Mouse (Mus musculus) MEL (cell line): ENCODE measurements around the gene Kif26b. TPM values are rescaled to one million over a fixed set of nuclear protein-coding genes. Genes with fewer than 3 reads are reported as not detected.

Experiments
- DNase-seq: peaks from one replicate; pipeline ENCODE4 v3.0.0; 2011; ENCODE audit warnings: low read depth, low spot score
- H3K27ac ChIP-seq: 2 replicates; pipeline ENCODE4 v1.5.1; 2012; ENCODE audit warnings: low read depth, mild to moderate bottlenecking, control low read depth, low read length, moderate library complexity; ENCODE audit not compliant: control insufficient read depth
- H3K27me3 ChIP-seq, 2 experiments: fragments of 150-350 bp in 1 of 2; sonication (generic) in 1 of 2; 2 replicates each; pipeline ENCODE4 v1.6.1; 2012; ENCODE audit warnings: low read length in 2 of 2, mild to moderate bottlenecking in 2 of 2, improper control_type of control experiment in 1 of 2, moderate library complexity in 1 of 2; ENCODE audit not compliant: insufficient read depth in 2 of 2, control insufficient read depth in 1 of 2
- H3K36me3 ChIP-seq, 2 experiments: 2 replicates each; pipeline ENCODE4 v1.6.1; 2012 to 2014; ENCODE audit warnings: low read length in 2 of 2, improper control_type of control experiment in 1 of 2, inconsistent platforms in 1 of 2, mild to moderate bottlenecking in 1 of 2; ENCODE audit not compliant: insufficient read depth in 2 of 2, control insufficient read depth in 1 of 2
- H3K4me1 ChIP-seq, 2 experiments: fragments of 150-350 bp in 1 of 2; sonication (generic) in 1 of 2; 2 replicates each; pipeline ENCODE4 v1.6.1; 2012; ENCODE audit warnings: low read length in 2 of 2, improper control_type of control experiment in 1 of 2, mild to moderate bottlenecking in 1 of 2; ENCODE audit not compliant: insufficient read depth in 2 of 2, control insufficient read depth in 1 of 2
- H3K4me3 ChIP-seq, 2 experiments: fragments of 150-350 bp in 1 of 2; sonication (generic) in 1 of 2; 2 replicates each; pipeline ENCODE4 v1.5.1; 2012; ENCODE audit warnings: low read depth in 2 of 2, low read length in 2 of 2, mild to moderate bottlenecking in 2 of 2, moderate library complexity in 2 of 2, control low read depth in 1 of 2, improper control_type of control experiment in 1 of 2; ENCODE audit not compliant: control insufficient read depth in 1 of 2, insufficient read depth in 1 of 2
- H3K79me2 ChIP-seq: 2 replicates; pipeline ENCODE4 v1.6.1; 2012; ENCODE audit warnings: mild to moderate bottlenecking, low read length, moderate library complexity; ENCODE audit not compliant: control insufficient read depth, poor library complexity, insufficient read depth
- H3K9ac ChIP-seq: 2 replicates; pipeline ENCODE4 v1.6.1; 2012; ENCODE audit warnings: low read depth, mild to moderate bottlenecking, control low read depth, low read length, moderate library complexity; ENCODE audit not compliant: control insufficient read depth, poor library complexity, severe bottlenecking
- H3K9me3 ChIP-seq: fragments of 150-350 bp; sonication (generic); replicated peaks from 2 replicates; pipeline ENCODE4 v1.6.1; 2012; ENCODE audit warnings: mild to moderate bottlenecking, low read length, improper control_type of control experiment, moderate library complexity; ENCODE audit not compliant: insufficient read depth
- BHLHE40 ChIP-seq: IDR thresholded peaks from 2 replicates; pipeline ENCODE4 v1.6.1; 2012; ENCODE audit warnings: low read depth, mild to moderate bottlenecking, inconsistent platforms, low read length, improper control_type of control experiment, borderline replicate concordance
- CHD1 ChIP-seq: IDR thresholded peaks from 2 replicates; pipeline ENCODE4 v1.6.1; 2012; ENCODE audit warnings: low read depth, mild to moderate bottlenecking, inconsistent platforms, low read length, improper control_type of control experiment
- CHD2 ChIP-seq: IDR thresholded peaks from 2 replicates; pipeline ENCODE4 v1.6.1; 2011; ENCODE audit warnings: low read length, improper control_type of control experiment
- CTCF ChIP-seq, 3 experiments: IDR thresholded peaks in 2 of 3; conservative IDR thresholded peaks in 1 of 3; 2 replicates each; pipeline ENCODE4 v1.5.1; 2011 to 2012; ENCODE audit warnings: low read length in 3 of 3, low read depth in 2 of 3, mild to moderate bottlenecking in 2 of 3, improper control_type of control experiment in 1 of 3, inconsistent platforms in 1 of 3, mixed read lengths in 1 of 3, moderate library complexity in 1 of 3; ENCODE audit not compliant: control insufficient read depth in 1 of 3, insufficient read depth in 1 of 3, poor library complexity in 1 of 3, severe bottlenecking in 1 of 3
- GABPA ChIP-seq: IDR thresholded peaks from 2 replicates; pipeline ENCODE4 v1.6.1; 2012; ENCODE audit warnings: low read depth, mild to moderate bottlenecking, inconsistent platforms, low read length, improper control_type of control experiment, moderate library complexity
- HCFC1 ChIP-seq: IDR thresholded peaks from 2 replicates; pipeline ENCODE4 v1.6.1; 2012; ENCODE audit warnings: low read depth, mild to moderate bottlenecking, inconsistent platforms, low read length, improper control_type of control experiment, moderate library complexity
- JUND ChIP-seq: IDR thresholded peaks from 2 replicates; pipeline ENCODE4 v1.6.1; 2011; ENCODE audit warnings: low read depth, mild to moderate bottlenecking, improper control_type of control experiment, low read length
- KAT2A ChIP-seq: conservative IDR thresholded peaks from 2 replicates; pipeline ENCODE4 v1.6.1; 2012; ENCODE audit warnings: low read depth, low read length, improper control_type of control experiment, inconsistent platforms
- MAX ChIP-seq: IDR thresholded peaks from 2 replicates; pipeline ENCODE4 v1.6.1; 2011; ENCODE audit warnings: low read length, improper control_type of control experiment
- MYB ChIP-seq: IDR thresholded peaks from 2 replicates; pipeline ENCODE4 v1.6.1; 2011; ENCODE audit warnings: mild to moderate bottlenecking, low read depth, low read length, improper control_type of control experiment
- MYC ChIP-seq: IDR thresholded peaks from 2 replicates; pipeline ENCODE4 v1.6.1; 2011; ENCODE audit warnings: low read depth, mild to moderate bottlenecking, low read length, improper control_type of control experiment, moderate library complexity
- NELFE ChIP-seq: IDR thresholded peaks from 2 replicates; pipeline ENCODE4 v1.6.1; 2011; ENCODE audit warnings: low read depth, low read length, improper control_type of control experiment
- NRF1 ChIP-seq: IDR thresholded peaks from 2 replicates; pipeline ENCODE4 v1.6.1; 2014; ENCODE audit warnings: low read depth, mild to moderate bottlenecking, inconsistent platforms, low read length, improper control_type of control experiment, moderate library complexity; ENCODE audit not compliant: poor library complexity, insufficient read depth, severe bottlenecking
- POLR2A ChIP-seq, 2 experiments: IDR thresholded peaks; 2 replicates each; pipeline ENCODE4 v1.6.1; 2011 to 2012; ENCODE audit warnings: low read length in 2 of 2, mild to moderate bottlenecking in 2 of 2, control low read depth in 1 of 2, improper control_type of control experiment in 1 of 2, low read depth in 1 of 2, moderate library complexity in 1 of 2; ENCODE audit not compliant: control insufficient read depth in 1 of 2, insufficient read depth in 1 of 2, poor library complexity in 1 of 2
- POLR2AphosphoS2 ChIP-seq: IDR thresholded peaks from 2 replicates; pipeline ENCODE4 v1.6.1; 2011; ENCODE audit warnings: low read length, improper control_type of control experiment
- POLR2AphosphoS5 ChIP-seq: IDR thresholded peaks from 2 replicates; pipeline ENCODE4 v1.6.1; 2012; ENCODE audit warnings: low read depth, borderline replicate concordance, mild to moderate bottlenecking, inconsistent platforms, low read length, moderate library complexity, mixed read lengths
- RAD21 ChIP-seq: IDR thresholded peaks from 2 replicates; pipeline ENCODE4 v1.6.1; 2011; ENCODE audit warnings: mild to moderate bottlenecking, low read depth, low read length, improper control_type of control experiment
- RCOR1 ChIP-seq: IDR thresholded peaks from 2 replicates; pipeline ENCODE4 v1.6.1; 2012; ENCODE audit warnings: low read depth, mild to moderate bottlenecking, inconsistent platforms, low read length, improper control_type of control experiment
- SIN3A ChIP-seq: IDR thresholded peaks from 2 replicates; pipeline ENCODE4 v1.6.1; 2012; ENCODE audit warnings: low read length, improper control_type of control experiment, inconsistent platforms
- TBP ChIP-seq: IDR thresholded peaks from 2 replicates; pipeline ENCODE4 v1.8.0; 2011; ENCODE audit warnings: low read depth, low read length, improper control_type of control experiment
- TCF12 ChIP-seq: IDR thresholded peaks from 2 replicates; pipeline ENCODE4 v1.6.1; 2014; ENCODE audit warnings: low read depth, mild to moderate bottlenecking, inconsistent platforms, low read length, improper control_type of control experiment, moderate library complexity
- UBTF ChIP-seq: IDR thresholded peaks from 2 replicates; pipeline ENCODE4 v1.6.1; 2012; ENCODE audit warnings: low read depth, mild to moderate bottlenecking, inconsistent platforms, low read length, improper control_type of control experiment, moderate library complexity, borderline replicate concordance; ENCODE audit not compliant: insufficient read depth
- USF2 ChIP-seq, 2 experiments: IDR thresholded peaks; 2 replicates each; pipeline ENCODE4 v1.6.1; 2011 to 2012; ENCODE audit warnings: improper control_type of control experiment in 2 of 2, low read length in 2 of 2, borderline replicate concordance in 1 of 2, inconsistent platforms in 1 of 2, low read depth in 1 of 2, mild to moderate bottlenecking in 1 of 2; ENCODE audit not compliant: insufficient read depth in 1 of 2
- ZC3H11A ChIP-seq: IDR thresholded peaks from 2 replicates; pipeline ENCODE4 v1.6.1; 2012; ENCODE audit warnings: low read depth, mild to moderate bottlenecking, inconsistent platforms, low read length, improper control_type of control experiment
- ZKSCAN1 ChIP-seq: IDR thresholded peaks from 2 replicates; pipeline ENCODE4 v1.6.1; 2012; ENCODE audit warnings: low read depth, mild to moderate bottlenecking, inconsistent platforms, low read length, improper control_type of control experiment, moderate library complexity
- ZMIZ1 ChIP-seq: IDR thresholded peaks from 2 replicates; pipeline ENCODE4 v1.6.1; 2012; ENCODE audit warnings: low read depth, mild to moderate bottlenecking, inconsistent platforms, low read length, improper control_type of control experiment, moderate library complexity
- polyA plus RNA-seq, 2 experiments: library from polyadenylated mRNA; stranded (reverse) in 1 of 2; unstranded in 1 of 2; fragments of >175 nt in 1 of 2; fragments of >200 nt in 1 of 2; gene quantifications; 2 replicates each; pipeline versions ENCODE4 v1.2.1 to v1.2.4; 2012; ENCODE audit warnings: low replicate concordance in 2 of 2, low read depth in 1 of 2; ENCODE audit not compliant: insufficient read length in 2 of 2, insufficient read depth in 1 of 2, missing spikeins in 1 of 2
- total RNA-seq: library from RNA; depleted of rRNA; stranded (reverse); fragments of 300-350 nt; gene quantifications from 2 replicates; pipeline ENCODE4 v1.2.3, GENCODE M21; 2012

Kif26b gene
- total and polyA plus RNA-seq, 3 experiments = 0.08 to 0.50 TPM; not detected in 1

- no peak overlapping the region for H3K9ac ChIP-seq
- no peaks in the 10 kb centered on the region for H3K27me3 ChIP-seq
- no peaks in the 10 kb centered on the region for H3K4me1 ChIP-seq
- TF ChIP-seq MYC (no peak), POLR2AphosphoS2 (no peak), MYB (no peak), ZC3H11A (no peak), ZMIZ1 (no peak), USF2 (IDR thresholded peaks at IDR 0.05; ENCODE audit: borderline replicate concordance in 1 of 2, insufficient read depth in 1 of 2, low read depth in 1 of 2, low read length in 2 of 2) (no peak), ZKSCAN1 (no peak), TBP (no peak), BHLHE40 (no peak), MAX (no peak), RAD21 (no peak), POLR2AphosphoS5 (no peak), TCF12 (no peak), HCFC1 (no peak), CTCF (IDR thresholded peaks at IDR 0.05 in 2 of 3, conservative IDR thresholded peaks at IDR 0.05 in 1 of 3; ENCODE audit: control insufficient read depth in 1 of 3, insufficient read depth in 1 of 3, low read depth in 2 of 3, low read length in 3 of 3, poor library complexity in 1 of 3, severe bottlenecking in 1 of 3) (no peak), NRF1 (no peak)
- DNase-seq = no peak
- no peak overlapping the region for H3K27ac ChIP-seq
- H3K9me3 ChIP-seq = no peaks in the 10 kb centered on the region
- no peaks in the 10 kb centered on the region for H3K36me3 ChIP-seq
- no peaks in the 10 kb centered on the region for H3K79me2 ChIP-seq
- H3K4me3 ChIP-seq = no peak overlapping the region
Observed at GRCm38 (mm10) chr1:178485868-178486220, 43.1 kb upstream of the Kif26b start.

DNA sequence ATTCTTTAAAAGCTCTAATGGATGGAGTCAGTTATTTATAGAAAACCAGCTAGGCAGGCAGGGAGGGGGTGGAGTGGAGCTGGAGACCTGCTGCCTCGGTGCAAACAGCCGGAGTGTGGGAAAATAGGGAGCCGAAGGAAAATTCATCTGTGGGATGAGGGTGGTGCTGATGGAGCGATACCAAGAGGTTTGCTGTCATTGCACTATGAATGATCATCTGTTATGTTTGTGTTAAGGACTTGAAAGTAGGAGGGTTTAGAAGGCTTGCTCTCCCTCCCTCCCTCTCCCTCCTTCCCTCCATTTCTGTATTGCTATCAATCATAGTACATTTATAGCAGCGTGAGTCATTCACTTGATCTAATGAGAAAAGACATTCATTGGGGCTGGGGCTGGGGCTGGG, 42.1 kb upstream of the Kif26b start:
- no peaks in the 10 kb centered on the region for H3K36me3 ChIP-seq
- no peaks in the 10 kb centered on the region for H3K4me1 ChIP-seq
- TF ChIP-seq MAX (no peak), UBTF (no peak), POLR2AphosphoS2 (no peak), CHD2 (no peak), CHD1 (no peak), JUND (no peak), KAT2A (no peak), CTCF (IDR thresholded peaks at IDR 0.05 in 2 of 3, conservative IDR thresholded peaks at IDR 0.05 in 1 of 3; ENCODE audit: control insufficient read depth in 1 of 3, insufficient read depth in 1 of 3, low read depth in 2 of 3, low read length in 3 of 3, poor library complexity in 1 of 3, severe bottlenecking in 1 of 3) (no peak), POLR2A (IDR thresholded peaks at IDR 0.05; ENCODE audit: control insufficient read depth in 1 of 2, insufficient read depth in 1 of 2, low read depth in 1 of 2, low read length in 2 of 2, poor library complexity in 1 of 2) (no peak), GABPA (no peak), TBP (no peak), NELFE (no peak), ZC3H11A (no peak), RCOR1 (no peak), NRF1 (no peak), SIN3A (no peak)

More for the DNA sequence above, 42.1 kb upstream of the Kif26b start:
- no peaks in the 10 kb centered on the region for H3K79me2 ChIP-seq
- H3K9me3 ChIP-seq = no peaks in the 10 kb centered on the region
- H3K27ac ChIP-seq = no peak overlapping the region
- H3K27me3 ChIP-seq = no peaks in the 10 kb centered on the region
- no peak for DNase-seq
- H3K4me3 ChIP-seq = no peak overlapping the region
- H3K9ac ChIP-seq = no peak overlapping the region
